Mouse (Mus musculus) erythroblast, embryonic 14.5 days (primary cell): ENCODE measurements around the gene Mthfd2l.

Source experiments
- GATA1 ChIP-seq: IDR thresholded peaks from 2 replicates; pipeline ENCODE4 v1.6.1; 2012; ENCODE audit warnings: low read length, inconsistent platforms, mixed read lengths
- TAL1 ChIP-seq: IDR thresholded peaks from 3 replicates; pipeline ENCODE4 v1.6.1; 2012; ENCODE audit warnings: low read length, inconsistent platforms, mixed read lengths

DNA sequence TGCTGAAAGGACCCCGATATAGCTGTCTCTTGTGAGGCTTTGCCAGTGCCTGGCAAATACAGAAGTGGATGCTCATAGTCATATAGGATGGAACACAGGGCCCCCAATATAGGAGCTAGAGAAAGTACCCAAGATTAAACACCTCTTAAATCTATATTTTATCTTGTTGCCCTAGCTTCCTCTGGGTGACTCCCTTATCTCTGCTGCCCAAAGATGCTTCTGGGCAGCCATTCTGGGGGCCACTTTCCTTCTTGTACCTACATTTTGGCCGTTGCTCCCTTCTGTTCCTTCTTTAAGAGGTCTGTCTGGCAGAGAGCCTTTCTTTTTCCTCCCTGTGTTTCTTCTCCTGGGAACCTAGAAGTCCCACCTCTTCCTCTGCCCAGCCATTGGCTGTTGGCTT lies 14.5 kb downstream of the Mthfd2l start:
- TF ChIP-seq TAL1 = no peak
- no peak for TF ChIP-seq GATA1
